Mouse (Mus musculus) cortical plate, adult 2 months (tissue): ENCODE measurements around the gene Zmat5.

ENCODE experiments used
- CTCF ChIP-seq: fragments of 200-500 bp; IDR thresholded peaks from 2 replicates; pipeline ENCODE4 v1.5.1; 2011; ENCODE audit warnings: mild to moderate bottlenecking, control low read depth, low read length; ENCODE audit not compliant: insufficient read depth; ENCODE audit errors: extremely low read depth
- POLR2A ChIP-seq: fragments of 200-500 bp; IDR thresholded peaks from 2 replicates; pipeline ENCODE4 v1.6.1; 2011; ENCODE audit warnings: mild to moderate bottlenecking, low read length, control low read depth; ENCODE audit not compliant: insufficient read depth; ENCODE audit errors: extremely low read depth

- TF ChIP-seq POLR2A (no peak), CTCF (no peak)
These were observed 25.1 kb downstream of the Zmat5 start for GRCm38 (mm10) chr11:4729603-4730002.
